Mouse (Mus musculus): Measurements from ENCODE around the gene 1600002K03Rik.

1600002K03Rik gene

GRCm38 (mm10) chr10:80172527-80173292 is at the start of gene 1600002K03Rik:
TSS of gene 1600002K03Rik (plus strand) at chr10:80172944.
- peak; percentile 94 for DNase-seq (ENCODE audit: low spot score)

- DNase-seq (ENCODE audit: low spot score), result no peak
Measured at GRCm38 (mm10) chr10:80123932-80124562, 48.7 kb upstream of the 1600002K03Rik start.

- DNase-seq (ENCODE audit: low spot score), result no peak
Measured at GRCm38 (mm10) chr10:80127920-80128319, 44.8 kb upstream of the 1600002K03Rik start.

GRCm38 (mm10) chr10:80129846-80130245 is 42.9 kb upstream of the 1600002K03Rik start:
- no peak for DNase-seq (ENCODE audit: low spot score)

GRCm38 (mm10) chr10:80130403-80131031 is 42.2 kb upstream of the 1600002K03Rik start:
- DNase-seq (ENCODE audit: low spot score), result no peak

- DNase-seq (ENCODE audit: low spot score), result no peak
Measured at GRCm38 (mm10) chr10:80131316-80131951, 41.3 kb upstream of the 1600002K03Rik start.

GRCm38 (mm10) chr10:80131952-80132350 is 40.8 kb upstream of the 1600002K03Rik start:
- no peak for DNase-seq (ENCODE audit: low spot score)

- DNase-seq (ENCODE audit: low spot score), result no peak
Measured at GRCm38 (mm10) chr10:80133226-80133849, 39.4 kb upstream of the 1600002K03Rik start.

GRCm38 (mm10) chr10:80134421-80134820 is 38.3 kb upstream of the 1600002K03Rik start:
- no peak for DNase-seq (ENCODE audit: low spot score)

- no peak for DNase-seq (ENCODE audit: low spot score)
Measured at GRCm38 (mm10) chr10:80135161-80135560, 37.6 kb upstream of the 1600002K03Rik start.

GRCm38 (mm10) chr10:80135641-80136040 is 37.1 kb upstream of the 1600002K03Rik start:
- no peak for DNase-seq (ENCODE audit: low spot score)

GRCm38 (mm10) chr10:80136179-80136951 is 36.4 kb upstream of the 1600002K03Rik start:
- no peak for DNase-seq (ENCODE audit: low spot score)

GRCm38 (mm10) chr10:80136952-80137625 is 35.7 kb upstream of the 1600002K03Rik start:
- DNase-seq (ENCODE audit: low spot score), result no peak

GRCm38 (mm10) chr10:80137626-80138552 is 34.9 kb upstream of the 1600002K03Rik start:
- no peak for DNase-seq (ENCODE audit: low spot score)

GRCm38 (mm10) chr10:80138553-80139438 is 33.9 kb upstream of the 1600002K03Rik start, which contains the start of gene Atp5d:
TSS of gene Atp5d (plus strand) at chr10:80138632.
- no peak for DNase-seq (ENCODE audit: low spot score)

- DNase-seq (ENCODE audit: low spot score), result no peak
Measured at GRCm38 (mm10) chr10:80139439-80139775, 33.3 kb upstream of the 1600002K03Rik start.

- DNase-seq (ENCODE audit: low spot score), result no peak
Measured at GRCm38 (mm10) chr10:80139975-80140665, 32.6 kb upstream of the 1600002K03Rik start.

GRCm38 (mm10) chr10:80140666-80141035 is 32.1 kb upstream of the 1600002K03Rik start, which contains the start of gene Cbarp:
TSS of gene Cbarp (minus strand) at chr10:80140835.
- DNase-seq (ENCODE audit: low spot score), result no peak

Data from layer of hippocampus, adult 9-10 months (tissue).